Mouse (Mus musculus) forelimb bud, embryonic 11.5 days (tissue): ENCODE data around the gene Rfx3.

Experiments used
- DNase-seq: peaks from one replicate; pipeline ENCODE4 v3.0.0-alpha.2; 2012; ENCODE audit warnings: low read depth, low spot score

Rfx3 gene

DNA sequence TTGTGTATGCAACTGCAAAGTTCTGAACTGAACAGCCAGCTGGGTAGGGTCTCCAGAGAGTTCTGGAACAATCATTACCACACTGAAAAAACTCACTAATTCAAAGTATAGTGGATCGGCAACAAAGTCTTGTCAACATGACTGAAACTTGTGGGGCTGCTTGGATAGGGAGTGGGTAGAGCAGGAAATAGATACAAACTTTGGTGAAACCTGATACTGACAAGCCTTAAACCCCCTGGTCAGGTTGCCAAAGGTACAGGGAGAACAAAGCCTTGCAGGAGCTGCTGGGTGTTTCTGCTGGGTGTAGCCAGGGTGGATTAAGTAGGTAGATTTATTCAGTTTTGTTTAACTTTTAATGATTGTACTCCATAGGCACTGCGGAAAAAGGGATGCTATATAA is 274.4 kb downstream of the Rfx3 start:
- peak; percentile 3 for DNase-seq

- no peak for DNase-seq
Measured at GRCm38 (mm10) chr19:27718931-27719330, 292.0 kb downstream of the Rfx3 start.

DNA sequence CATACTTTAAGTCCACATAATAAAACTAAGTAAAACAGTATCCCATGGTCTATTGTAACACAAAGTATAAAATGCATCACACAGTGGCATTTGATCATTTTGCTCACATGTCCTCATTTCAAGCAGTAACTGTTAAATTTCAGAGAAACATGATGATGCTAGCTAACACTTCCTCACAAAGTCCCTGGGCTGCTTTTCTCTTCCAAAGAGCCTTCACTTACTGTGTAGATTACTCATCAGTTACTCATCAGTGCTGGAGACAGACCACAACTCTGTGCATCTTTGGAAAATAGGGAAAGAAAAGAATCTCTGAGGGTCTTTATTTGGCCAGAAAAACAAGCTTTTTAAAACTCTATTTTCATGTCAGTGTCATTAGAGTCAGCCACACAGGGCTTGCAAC is 294.7 kb downstream of the Rfx3 start:
- DNase-seq, result no peak
